Mouse (Mus musculus) megakaryocyte, embryonic 14.5 days (primary cell): ENCODE data around the gene Becn1.

ENCODE experiments used
- FLI1 ChIP-seq: IDR thresholded peaks from 2 replicates; pipeline ENCODE4 v1.6.1; 2012; ENCODE audit warnings: low read length, inconsistent platforms, mixed read lengths
- GATA1 ChIP-seq: IDR thresholded peaks from 3 replicates; pipeline ENCODE4 v1.6.1; 2012; ENCODE audit warnings: mixed read lengths, low read length, inconsistent platforms, borderline replicate concordance

DNA sequence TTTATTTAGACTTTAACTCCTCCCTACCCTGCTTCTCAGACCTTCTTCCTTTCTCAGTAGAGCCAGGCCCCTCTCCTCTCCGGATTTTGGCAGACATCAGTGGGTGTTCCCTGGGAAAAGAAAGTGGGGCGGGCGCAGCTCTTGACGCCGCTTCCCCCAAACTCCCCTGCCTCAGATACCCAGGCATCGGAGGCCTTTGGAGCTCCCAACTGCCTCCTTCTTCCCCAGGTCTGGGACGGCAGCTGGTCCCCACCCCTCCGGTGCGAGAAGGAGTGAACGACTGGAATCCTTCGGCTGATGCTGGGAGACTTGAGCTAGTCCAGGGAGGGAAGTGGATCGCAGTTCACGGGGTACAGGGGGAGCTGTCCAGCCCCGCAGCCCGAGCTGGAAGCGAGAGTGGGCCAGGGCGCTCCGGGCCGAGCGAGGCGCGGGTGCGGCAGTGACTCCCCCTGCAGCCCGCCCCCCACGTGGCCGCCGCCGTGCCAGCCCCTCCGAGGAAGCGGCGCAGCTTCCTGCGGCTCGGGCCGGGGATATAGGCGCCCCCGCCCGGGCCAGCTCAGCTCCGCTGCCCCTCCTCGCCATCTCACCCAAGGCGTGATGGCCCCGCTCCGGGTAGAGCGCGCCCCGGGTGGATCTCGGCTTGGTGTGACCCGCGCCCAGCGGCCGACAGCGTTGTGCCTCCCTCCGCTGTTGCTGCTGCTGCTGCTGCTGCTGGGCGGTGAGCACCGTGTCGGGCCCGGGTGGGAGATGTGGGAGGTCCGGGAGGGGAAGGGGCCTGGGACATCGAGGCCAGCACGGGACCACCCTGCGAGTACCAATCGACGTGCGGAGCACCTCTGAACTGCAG, 56.0 kb downstream of the Becn1 start, which contains the start of gene Ramp2:
- TF ChIP-seq FLI1, result no peak
- no peak for TF ChIP-seq GATA1
